Mouse (Mus musculus) kidney, postnatal 0 days (tissue): ENCODE data around the gene Itpr2. TPM values are rescaled to one million over a fixed set of nuclear protein-coding genes. Genes with fewer than 3 reads are reported as not detected.

Experiments
- ATAC-seq: fragments of 200-750 bp; cut with Nextera tagmentation; replicated peaks from 2 replicates; pipeline ENCODE4 v1.8.0; 2017; ENCODE audit warnings: low read depth, moderate number of reproducible peaks, moderate TSS enrichment, moderate library complexity; ENCODE audit not compliant: low FRiP score
- DNase-seq: peaks from one replicate; pipeline ENCODE4 v3.0.0-alpha.2; 2016; ENCODE audit warnings: low spot score
- H3K27ac ChIP-seq: fragments of 300-500 bp; sonication (generic); 2 replicates; pipeline ENCODE4 v1.5.1; 2014; ENCODE audit warnings: mild to moderate bottlenecking
- H3K27me3 ChIP-seq: fragments of 300-500 bp; sonication (generic); 2 replicates; pipeline ENCODE4 v1.6.1; 2014; ENCODE audit warnings: low read length, mixed read lengths; ENCODE audit not compliant: insufficient read depth
- H3K36me3 ChIP-seq: fragments of 300-500 bp; sonication (generic); 2 replicates; pipeline ENCODE4 v1.6.1; 2014; ENCODE audit warnings: low read length, mixed read lengths; ENCODE audit not compliant: insufficient read depth
- H3K4me1 ChIP-seq: fragments of 300-500 bp; sonication (generic); replicated peaks from 2 replicates; pipeline ENCODE4 v1.6.1; 2014; ENCODE audit warnings: antibody characterized with exemption, low read length, mixed read lengths; ENCODE audit not compliant: insufficient read depth
- H3K4me2 ChIP-seq: fragments of 300-500 bp; sonication (generic); 2 replicates; pipeline ENCODE4 v1.6.1; 2014; ENCODE audit warnings: mild to moderate bottlenecking, low read length, moderate library complexity, mixed read lengths
- H3K4me3 ChIP-seq: fragments of 300-500 bp; sonication (generic); replicated peaks from 2 replicates; pipeline ENCODE4 v1.5.1; 2014; ENCODE audit warnings: low read depth, low read length
- H3K9ac ChIP-seq: fragments of 300-500 bp; sonication (generic); 2 replicates; pipeline ENCODE4 v1.6.1; 2014; ENCODE audit warnings: low read depth, low read length
- H3K9me3 ChIP-seq: fragments of 300-500 bp; sonication (generic); replicated peaks from 2 replicates; pipeline ENCODE4 v1.6.1; 2016; ENCODE audit warnings: low read length, inconsistent platforms, mixed read lengths
- CTCF ChIP-seq: IDR thresholded peaks from 2 replicates; pipeline ENCODE4 v1.5.1; 2016; ENCODE audit warnings: antibody characterized with exemption, low read depth, mild to moderate bottlenecking, moderate library complexity
- WGBS: fragments of 180-500 bp; shearing (Covaris S2); extraction: QIAGEN DNeasy Blood & Tissue Kit; methylation state at CpG from one replicate; pipeline ENCODE4 v1.1.7; 2014; 5-methylcytosine and 5-hydroxymethylcytosine counted together
- polyA plus RNA-seq: library from polyadenylated mRNA; unstranded; fragments of >200 nt; fragmentation: Nextera tagmentation; extraction: Ambion mirVana; gene quantifications from 2 replicates; pipeline ENCODE4 v1.2.1, GENCODE M21; 2015

Gene Itpr2
- polyA plus RNA-seq, 1 experiment from 2014 or later = 17.4 TPM

- no peaks in the 10 kb centered on the region for H3K36me3 ChIP-seq
- 81% methylated on average over 12 of the region's 12 CpGs for WGBS
- no peak for TF ChIP-seq CTCF
- no peak for DNase-seq
- H3K4me2 ChIP-seq = no peak overlapping the region
- H3K9ac ChIP-seq = no peak overlapping the region
- H3K4me3 ChIP-seq = no peak overlapping the region
- no peaks in the 10 kb centered on the region for H3K4me1 ChIP-seq
- H3K27ac ChIP-seq = no peak overlapping the region
- H3K27me3 ChIP-seq = no peaks in the 10 kb centered on the region
- H3K9me3 ChIP-seq = no peaks in the 10 kb centered on the region
- no peak for ATAC-seq
Measured at GRCm38 (mm10) chr6:146126823-146127681, 375.0 kb downstream of the Itpr2 start.

- Histone ChIP-seq H3K27ac (no peak overlapping the region), H3K4me1 (no peaks in the 10 kb centered on the region), H3K9me3 (no peaks in the 10 kb centered on the region), H3K36me3 (no peaks in the 10 kb centered on the region), H3K27me3 (no peaks in the 10 kb centered on the region), H3K9ac (no peak overlapping the region), H3K4me2 (no peak overlapping the region), H3K4me3 (no peak overlapping the region)
- WGBS = 93% methylated on average over 1 of the region's 1 CpGs
- no peak for TF ChIP-seq CTCF
- ATAC-seq (no peak), DNase-seq (no peak)
Measured at GRCm38 (mm10) chr6:146125621-146126020, 376.4 kb downstream of the Itpr2 start.

- Histone ChIP-seq H3K27me3 (no peaks in the 10 kb centered on the region), H3K4me3 (no peak overlapping the region), H3K4me1 (no peaks in the 10 kb centered on the region), H3K9ac (no peak overlapping the region), H3K4me2 (no peak overlapping the region), H3K9me3 (no peaks in the 10 kb centered on the region), H3K27ac (no peak overlapping the region), H3K36me3 (no peaks in the 10 kb centered on the region)
- ATAC-seq (no peak), DNase-seq (no peak)
- TF ChIP-seq CTCF = no peak
- WGBS = 74% methylated on average over 3 of the region's 3 CpGs
Measured at GRCm38 (mm10) chr6:146124479-146124878, 377.5 kb downstream of the Itpr2 start.

- DNase-seq (no peak), ATAC-seq (no peak)
- no peaks in the 10 kb centered on the region for H3K36me3 ChIP-seq
- no peaks in the 10 kb centered on the region for H3K4me1 ChIP-seq
- no peaks in the 10 kb centered on the region for H3K27me3 ChIP-seq
- 95% methylated on average over 4 of the region's 4 CpGs for WGBS
- H3K9me3 ChIP-seq = no peaks in the 10 kb centered on the region
- H3K9ac ChIP-seq = no peak overlapping the region
- H3K4me2 ChIP-seq = no peak overlapping the region
- H3K4me3 ChIP-seq = no peak overlapping the region
- no peak for TF ChIP-seq CTCF
- no peak overlapping the region for H3K27ac ChIP-seq
Measured at GRCm38 (mm10) chr6:146123656-146124055, 378.4 kb downstream of the Itpr2 start.

- TF ChIP-seq CTCF = no peak
- no peak overlapping the region for H3K9ac ChIP-seq
- no peak overlapping the region for H3K4me3 ChIP-seq
- no peaks in the 10 kb centered on the region for H3K9me3 ChIP-seq
- ATAC-seq (no peak), DNase-seq (no peak)
- WGBS = 82% methylated on average over 6 of the region's 6 CpGs
- no peak overlapping the region for H3K4me2 ChIP-seq
- no peak overlapping the region for H3K27ac ChIP-seq
- H3K4me1 ChIP-seq = no peaks in the 10 kb centered on the region
- no peaks in the 10 kb centered on the region for H3K36me3 ChIP-seq
- no peaks in the 10 kb centered on the region for H3K27me3 ChIP-seq
Measured at GRCm38 (mm10) chr6:146120172-146120571, 381.9 kb downstream of the Itpr2 start.

- H3K4me2 ChIP-seq = no peak overlapping the region
- no peak overlapping the region for H3K27ac ChIP-seq
- no peak for TF ChIP-seq CTCF
- 0 out of 2 replicates have a peak, but pooled peaks cover 4% of the 10 kb centered on the region for H3K4me1 ChIP-seq
- H3K9ac ChIP-seq = no peak overlapping the region
- no peak overlapping the region for H3K4me3 ChIP-seq
- no peaks in the 10 kb centered on the region for H3K9me3 ChIP-seq
- ATAC-seq (no peak), DNase-seq (no peak)
- no peaks in the 10 kb centered on the region for H3K27me3 ChIP-seq
- H3K36me3 ChIP-seq = no peaks in the 10 kb centered on the region
- 43% methylated on average over 12 of the region's 12 CpGs for WGBS
Measured at GRCm38 (mm10) chr6:146114731-146115302, 387.2 kb downstream of the Itpr2 start.
